Mouse (Mus musculus) frontal cortex, adult 2 months (tissue): ENCODE measurements around the gene Dst. TPM values are rescaled to one million over a fixed set of nuclear protein-coding genes. Genes with fewer than 3 reads are reported as not detected.

Experiments used
- DNase-seq, 2 experiments: peaks; one replicate each; pipeline ENCODE4 v3.0.0; 2022; ENCODE audit warnings: low spot score in 1 of 2; ENCODE audit errors: extremely low spot score in 1 of 2
- polyA plus RNA-seq: library from polyadenylated mRNA; depleted of rRNA; stranded (reverse); fragments of >200 nt; gene quantifications from 2 replicates; pipeline ENCODE4 v1.2.3, GENCODE M21; 2012

Dst gene
- polyA plus RNA-seq, 1 experiment, result 80.9 TPM

DNA sequence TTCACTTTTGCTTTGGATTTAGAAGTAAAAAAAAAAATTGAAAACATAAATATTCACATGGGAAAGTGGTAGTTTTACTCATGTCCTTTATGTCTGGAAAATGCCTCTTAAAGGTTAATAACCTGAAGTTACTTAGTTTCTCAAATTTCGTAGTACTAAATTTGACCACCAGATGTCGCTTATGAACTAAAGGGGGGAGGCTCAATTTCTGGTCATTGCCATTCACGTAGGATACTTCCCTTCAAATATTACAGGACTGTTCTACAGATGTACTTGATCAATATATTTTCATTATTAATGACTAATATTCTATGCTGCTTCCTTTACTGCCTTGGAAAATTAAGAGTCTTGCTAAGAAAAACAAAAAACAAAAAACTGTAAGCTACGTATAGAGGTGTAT is 293.5 kb downstream of the Dst start:
- peak in 1 of 2 experiments; percentile 64 for DNase-seq

GRCm38 (mm10) chr1:34211704-34212103 is 303.7 kb downstream of the Dst start:
- no peak for DNase-seq

- DNase-seq, result no peak
These were observed 308.4 kb downstream of the Dst start for GRCm38 (mm10) chr1:34216456-34216855.

GRCm38 (mm10) chr1:34218323-34218722 is 310.3 kb downstream of the Dst start:
- DNase-seq, result peak; percentile 31 to 83

GRCm38 (mm10) chr1:34218801-34219200 is 310.8 kb downstream of the Dst start:
- no peak for DNase-seq

DNA sequence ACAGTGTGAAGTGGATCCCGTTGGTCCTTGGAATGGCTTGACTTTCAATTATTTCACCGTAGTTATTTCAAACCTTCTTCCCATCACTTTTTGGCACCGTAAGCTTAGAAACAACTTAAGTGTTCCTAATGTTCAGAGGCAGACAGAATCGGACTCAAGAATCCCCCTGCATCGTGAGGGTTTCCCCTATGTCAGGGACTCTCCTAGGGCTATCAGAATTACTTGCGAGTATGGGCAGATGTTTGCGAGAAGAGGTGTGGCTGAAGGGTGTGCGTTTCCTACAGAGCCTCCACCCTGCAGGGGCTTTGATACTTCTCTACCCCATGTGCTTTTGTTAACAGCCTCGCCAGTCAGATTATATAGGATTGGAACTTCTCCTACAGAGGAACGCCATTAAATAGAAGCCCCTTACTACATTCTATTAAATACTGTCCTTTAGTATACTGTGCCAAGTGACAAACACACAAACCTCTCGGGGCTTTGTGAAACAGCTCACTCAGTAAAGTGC is 312.1 kb downstream of the Dst start:
- no peak for DNase-seq

GRCm38 (mm10) chr1:34223866-34224265 is 315.8 kb downstream of the Dst start:
- DNase-seq, result no peak

- DNase-seq, result no peak
These were observed 319.7 kb downstream of the Dst start for GRCm38 (mm10) chr1:34227676-34228075.

DNA sequence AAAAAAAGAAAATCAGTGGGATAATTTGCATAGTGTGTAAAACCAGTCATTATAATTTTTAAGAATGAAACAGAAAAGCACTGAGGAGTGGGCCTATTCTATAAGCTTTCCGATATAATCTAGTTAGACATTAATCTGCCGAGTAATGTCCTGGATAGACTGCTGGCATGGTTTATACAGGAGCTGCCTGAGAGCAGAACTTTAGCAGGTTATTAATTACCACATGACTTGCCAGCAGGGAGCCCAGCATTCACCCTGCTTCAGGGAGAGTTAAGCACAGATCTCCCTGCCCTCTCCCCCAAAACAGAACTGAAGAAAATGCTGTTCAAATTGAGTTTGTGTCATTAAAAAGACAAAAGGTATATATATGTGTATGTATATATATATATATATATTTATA is 323.0 kb downstream of the Dst start:
- no peak for DNase-seq

GRCm38 (mm10) chr1:34236254-34236723 is 328.3 kb downstream of the Dst start:
- no peak for DNase-seq

- no peak for DNase-seq
These were observed 329.2 kb downstream of the Dst start for GRCm38 (mm10) chr1:34237211-34237610.

DNA sequence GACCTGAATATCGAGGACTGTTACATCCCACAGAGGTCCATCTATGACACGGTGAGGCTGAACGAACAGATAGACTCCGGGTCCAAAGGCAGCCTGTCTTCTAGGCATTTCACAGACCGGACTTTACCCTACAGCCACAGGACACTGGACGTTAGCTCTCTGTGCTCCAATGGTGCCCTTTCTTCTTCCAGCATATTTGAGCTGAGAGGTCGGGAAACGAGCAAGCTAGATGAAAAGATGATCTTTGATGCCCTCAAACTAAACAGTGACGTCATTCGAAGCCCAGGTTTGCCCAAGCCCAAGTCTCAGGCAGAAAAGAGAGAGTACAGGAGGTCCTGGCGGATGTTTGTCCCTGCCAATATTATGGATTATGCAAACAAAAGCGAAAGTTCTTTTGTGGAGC is 329.7 kb downstream of the Dst start:
- DNase-seq, result no peak

DNA sequence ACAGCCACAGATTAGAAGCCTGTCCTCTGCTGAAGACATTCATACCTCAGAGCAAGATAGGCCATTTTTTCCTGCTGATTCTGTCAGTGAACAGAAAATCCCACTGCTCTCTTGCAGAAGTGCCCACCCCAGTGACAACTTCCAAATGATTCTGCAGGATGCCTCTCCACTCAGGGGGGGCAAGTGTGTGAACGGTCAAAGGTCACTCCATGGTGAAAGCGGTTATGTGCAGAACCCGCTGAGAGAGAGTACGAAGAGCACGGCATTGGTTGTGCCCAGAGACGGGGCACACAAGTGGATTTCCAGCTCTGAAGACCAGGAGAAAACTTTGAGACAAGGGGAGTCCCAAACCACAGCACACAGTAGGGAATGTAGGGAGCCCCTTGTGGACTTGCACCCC is 330.2 kb downstream of the Dst start:
- no peak for DNase-seq

GRCm38 (mm10) chr1:34244678-34245077 is 336.7 kb downstream of the Dst start:
- DNase-seq, result no peak

DNA sequence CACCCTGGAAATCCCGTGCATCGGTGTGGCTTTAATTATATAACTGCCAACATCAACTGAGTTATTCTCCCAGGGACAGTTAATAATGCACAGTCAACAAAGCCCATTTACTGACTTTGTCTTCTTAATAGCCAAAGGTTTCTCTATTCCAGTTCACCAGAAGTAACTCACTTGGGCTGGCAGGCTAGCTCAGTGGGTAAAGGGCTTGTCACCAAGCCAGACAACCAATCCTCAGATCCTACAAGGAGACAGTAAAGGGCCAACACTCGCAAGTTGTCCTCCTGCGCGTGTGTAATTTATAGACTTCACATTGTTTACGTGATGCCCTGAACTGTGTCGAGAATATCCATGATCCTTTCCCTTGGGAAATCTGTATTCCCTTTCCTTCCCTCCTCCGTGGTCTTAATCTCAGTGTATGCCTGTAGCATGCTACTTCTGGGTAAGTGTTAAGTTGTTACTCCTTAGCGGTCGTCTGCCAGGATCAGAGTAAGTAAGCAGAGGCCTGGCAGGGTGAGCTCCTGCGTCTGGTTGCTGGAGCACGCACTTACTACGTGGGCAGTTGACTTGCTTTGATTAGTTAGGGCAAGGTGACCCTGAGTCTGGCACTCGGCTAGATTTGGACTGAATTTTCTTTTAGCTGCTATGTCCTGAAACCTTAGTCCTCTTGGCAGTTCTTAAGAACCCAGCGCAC is 338.1 kb downstream of the Dst start:
- no peak for DNase-seq

DNA sequence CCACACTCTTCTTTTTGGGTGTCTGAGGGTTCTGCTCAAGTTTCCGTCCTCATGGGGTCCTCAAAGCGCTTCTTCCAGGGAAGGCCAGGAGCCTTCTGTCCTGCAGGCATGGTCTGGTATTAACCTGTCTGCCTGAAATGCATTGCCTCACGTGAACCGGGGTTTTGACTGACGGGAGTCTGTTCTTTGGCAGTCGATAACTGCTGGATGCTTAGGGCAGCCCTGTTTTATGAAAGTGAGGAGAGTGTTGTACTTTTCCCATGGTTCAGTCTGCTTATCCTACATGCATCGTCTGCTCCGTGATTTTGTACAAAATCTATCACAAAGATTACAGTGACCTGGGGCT is 338.6 kb downstream of the Dst start:
- no peak for DNase-seq

DNA sequence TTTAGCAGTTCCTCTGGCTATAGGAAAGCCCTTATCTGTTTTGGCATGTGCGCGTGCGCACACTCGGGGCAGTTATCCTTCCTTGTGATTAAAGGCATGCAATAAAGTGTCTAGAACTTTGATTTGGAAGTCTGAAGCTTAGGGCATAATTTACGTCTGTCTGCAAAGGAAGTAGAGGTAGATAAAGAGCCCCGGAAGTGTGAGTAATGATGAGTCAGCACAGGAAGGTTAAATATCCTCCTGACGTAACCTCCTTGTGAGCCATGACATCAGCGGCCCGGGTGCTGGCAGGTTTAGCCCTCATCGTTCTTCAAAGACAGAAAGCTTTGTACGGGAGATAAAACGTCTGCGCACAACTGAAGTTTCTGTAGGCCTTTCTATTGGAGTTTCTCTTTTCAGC is 343.1 kb downstream of the Dst start:
- DNase-seq, result no peak

DNA sequence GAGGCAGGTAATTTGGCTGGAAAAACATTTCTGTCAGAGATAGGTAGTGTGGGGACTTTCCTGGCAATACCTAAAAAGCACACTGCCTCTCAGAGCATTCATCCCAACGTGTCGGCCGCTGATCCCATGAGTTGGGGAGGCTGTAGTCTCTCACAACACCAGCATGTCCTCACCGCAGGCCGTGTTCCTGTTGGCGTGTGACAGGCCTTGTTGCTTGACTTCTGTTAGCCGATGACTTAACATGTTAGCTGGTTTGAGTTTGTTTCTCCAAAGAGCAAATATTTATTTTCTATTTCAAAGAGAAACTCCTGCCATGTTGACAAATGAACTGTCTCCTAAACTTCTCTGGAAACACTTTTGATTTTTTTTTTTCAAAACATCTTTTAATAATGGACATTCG is 344.2 kb downstream of the Dst start:
- DNase-seq, result no peak

GRCm38 (mm10) chr1:34253876-34254275 is 345.9 kb downstream of the Dst start:
- no peak for DNase-seq

DNA sequence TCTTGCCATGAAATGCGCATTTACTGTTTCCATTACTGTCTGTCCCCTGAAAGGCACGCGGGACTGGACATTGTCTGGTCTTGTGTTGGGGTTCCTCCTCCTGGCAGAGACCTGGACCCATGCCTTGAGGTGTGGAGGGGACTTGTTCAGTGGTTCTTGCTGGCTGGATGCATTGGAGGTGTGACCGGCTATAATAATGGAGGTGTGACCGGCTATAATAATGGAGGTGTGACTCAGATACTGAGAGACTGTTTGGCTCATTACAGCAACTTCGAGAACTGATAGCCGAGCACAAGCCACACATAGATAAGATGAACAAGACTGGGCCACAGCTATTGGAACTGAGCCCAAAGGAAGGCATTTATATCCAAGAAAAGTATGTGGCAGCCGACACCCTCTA is 351.9 kb downstream of the Dst start:
- DNase-seq, result no peak

DNA sequence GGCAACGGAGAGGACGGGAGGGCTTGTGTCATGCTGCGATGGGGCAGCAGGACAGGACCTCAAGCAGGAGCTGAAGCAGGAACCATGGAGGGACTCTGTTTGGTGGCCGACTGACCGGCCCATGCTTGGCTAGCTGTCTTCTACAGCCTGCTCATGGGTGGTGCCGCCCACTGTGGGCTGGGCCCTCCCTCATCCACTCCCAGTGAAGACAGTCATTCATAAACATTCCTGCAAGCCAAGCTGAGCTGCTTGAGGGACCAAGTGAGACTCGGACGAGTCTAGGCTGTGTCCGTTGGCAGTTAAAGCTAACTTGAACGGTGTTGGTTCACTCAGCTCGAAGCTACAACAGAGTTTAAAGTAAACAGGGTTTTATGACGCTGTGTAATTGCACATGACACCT is 353.0 kb downstream of the Dst start:
- DNase-seq, result no peak

DNA sequence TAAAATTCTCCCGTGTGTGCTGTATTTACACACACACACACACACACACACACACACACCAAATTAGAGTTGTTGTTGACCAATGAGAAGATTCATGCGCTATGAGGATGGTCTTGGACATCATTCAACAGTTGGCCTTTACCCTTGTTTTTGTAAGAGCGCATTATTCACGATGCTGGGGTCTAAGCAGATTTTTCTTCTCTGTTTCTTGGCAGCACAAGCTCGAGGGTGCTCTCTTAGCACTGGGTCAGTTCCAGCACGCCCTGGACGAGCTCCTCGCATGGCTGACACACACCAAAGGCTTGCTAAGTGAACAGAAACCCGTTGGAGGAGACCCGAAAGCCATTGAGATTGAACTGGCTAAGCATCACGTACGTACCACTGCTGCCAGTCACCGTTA is 360.5 kb downstream of the Dst start:
- no peak for DNase-seq

DNA sequence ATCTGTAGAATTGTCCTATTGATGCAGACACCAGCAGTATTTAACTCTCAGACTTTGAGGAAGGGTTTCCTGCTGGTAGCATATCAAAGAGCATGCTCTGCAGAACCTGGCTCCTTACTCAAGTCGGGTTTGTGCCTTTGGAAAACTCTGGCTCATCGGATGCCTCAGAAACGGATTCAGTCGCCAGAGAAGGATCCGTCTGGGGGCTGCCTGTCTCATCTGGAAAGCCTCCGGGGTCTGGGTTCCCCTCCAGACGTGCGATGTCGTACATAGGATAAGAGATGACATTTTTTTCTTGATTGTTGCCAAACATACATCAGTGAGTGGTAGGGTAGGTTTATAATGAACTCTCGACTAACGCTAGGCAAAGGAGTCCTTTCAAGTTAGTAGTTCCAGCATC is 361.6 kb downstream of the Dst start:
- DNase-seq, result no peak
